Comparison of ENCODE assay signal across 9 mouse cellular contexts in the genomic region with DNA sequence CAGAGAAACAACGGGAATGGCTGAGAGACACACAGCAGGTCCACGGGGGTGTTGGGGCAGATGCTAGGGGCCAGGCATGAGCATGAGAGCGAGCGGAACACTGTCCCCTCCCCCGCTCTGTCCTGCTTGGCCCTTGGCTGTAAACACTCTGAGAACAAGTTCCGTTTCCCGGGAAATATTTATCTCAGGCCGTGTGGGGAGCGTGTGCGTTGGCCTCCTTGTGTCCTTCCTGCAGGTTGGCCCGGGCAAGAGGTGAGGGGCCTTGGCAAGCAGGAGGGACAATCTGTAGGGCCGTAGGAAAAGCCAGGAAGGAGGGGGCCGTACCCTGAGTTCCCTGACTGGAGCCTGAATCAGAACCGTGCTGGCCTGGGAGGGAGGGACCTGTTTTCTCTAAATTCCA. TPM values are rescaled to one million over a fixed set of nuclear protein-coding genes. Genes with fewer than 3 reads are reported as not detected.
A peak's percentile ranks its signal among the peaks of the same experiment; 100 is the strongest.
DNase-seq lines count a peak whose midpoint lies in the region; ATAC-seq and TF ChIP-seq lines count a peak whose summit lies in the region.
"Had no signal": no experiment of that assay in that cellular context is flagged by ENCODE, and none has a peak within 500 bp of the region (broad histone marks: within the 10 kb centered on the region; RNA-seq: fewer than 3 reads in every experiment).

No protein-coding gene starts in this region.

- H3K36me3 ChIP-seq in spleen, adult 2 months (ENCODE audit: control insufficient read depth, insufficient read depth, low read length): no peaks in the 10 kb centered on the region
- no peaks in the 10 kb centered on the region for H3K36me3 ChIP-seq in heart, postnatal 0 days (replicated peaks; ENCODE audit: control insufficient read depth, insufficient read depth, low read length)

- peak; percentile 52 for ATAC-seq in heart, postnatal 0 days (ENCODE audit: insufficient read depth, low read depth)
- no peak for ATAC-seq in activated CD4-positive, CD25-positive, alpha-beta regulatory T cell, adult 4 months
- ATAC-seq: Patski had no signal

- no peak for TF ChIP-seq POLR2A in spleen, adult 2 months (IDR thresholded peaks at IDR 0.05; ENCODE audit: low read depth, low read length)

- TF ChIP-seq CTCF in spleen, adult 2 months (IDR thresholded peaks at IDR 0.05; ENCODE audit: extremely low read depth, insufficient read depth, insufficient read length, insufficient replicate concordance): no peak
- TF ChIP-seq CTCF in heart, postnatal 0 days (IDR thresholded peaks at IDR 0.05; ENCODE audit: low read depth): no peak

- WGBS in spleen, adult 2 months: 63% methylated on average over 14 of the region's 14 CpGs
- WGBS in heart, postnatal 0 days: 20% methylated on average over 14 of the region's 14 CpGs

- no peaks in the 10 kb centered on the region for H3K9me3 ChIP-seq in heart, postnatal 0 days (replicated peaks; ENCODE audit: control insufficient read depth, low read length)

- no peaks in the 10 kb centered on the region for H3K27me3 ChIP-seq in spleen, adult 2 months (ENCODE audit: control insufficient read depth, insufficient read depth, low read length)
- H3K27me3 ChIP-seq in heart, postnatal 0 days (ENCODE audit: control insufficient read depth, insufficient read depth, low read length): no peaks in the 10 kb centered on the region
- H3K27me3 ChIP-seq: Patski had no signal

- H3K27ac ChIP-seq in spleen, adult 2 months (ENCODE audit: insufficient read depth, low read length): peak overlapping the region; percentile 91
- peak overlapping the region; percentile 84 for H3K27ac ChIP-seq in heart, postnatal 0 days (ENCODE audit: low read depth)

- H3K9ac ChIP-seq in heart, postnatal 0 days (replicated peaks; ENCODE audit: low read depth, low read length): no peak overlapping the region; the same call in 1 of the 2 replicates

- H3K4me2 ChIP-seq in heart, postnatal 0 days (ENCODE audit: low read depth, low read length): no peak overlapping the region

- peaks cover 41% of the 10 kb centered on the region for H3K4me1 ChIP-seq in spleen, adult 2 months (ENCODE audit: control insufficient read depth, insufficient read depth, insufficient read length)
- peaks cover 55% of the 10 kb centered on the region for H3K4me1 ChIP-seq in heart, postnatal 0 days (ENCODE audit: control insufficient read depth, insufficient read depth)

- no peak overlapping the region for H3K4me3 ChIP-seq in spleen, adult 2 months (ENCODE audit: extremely low read depth, insufficient read depth, insufficient read length)
- H3K4me3 ChIP-seq in heart, postnatal 0 days (ENCODE audit: low read depth, low read length): no peak overlapping the region

- no peak for DNase-seq in spleen, adult 2 months (ENCODE audit: low read depth in 1 of 2, low spot score in 2 of 2)
- DNase-seq in spleen, postnatal 14 days (ENCODE audit: low spot score in 2 of 2): no peak
- peak; percentile 74 for DNase-seq in heart, postnatal 0 days (ENCODE audit: low spot score)
- peak; percentile 86 for DNase-seq in kidney, postnatal 10 days
- peak; percentile 71 for DNase-seq in lung, postnatal 14 days
- DNase-seq in urinary bladder, postnatal 4 days (ENCODE audit: low spot score in 2 of 2): no peak
- DNase-seq in left cerebral cortex, postnatal 14 days (ENCODE audit: low spot score in 2 of 2): no peak

- TF ChIP-seq EP300 in heart, postnatal 0 days (IDR thresholded peaks at IDR 0.05; ENCODE audit: low read depth): peak; percentile 83

- intact Hi-C loops in left cerebral cortex, postnatal 14 days (cut with DNase I): no loop called here

RNA-seq across cellular contexts. Expression of gene Pde2a, which starts 43.9 kb away (rescaled TPM):
- polyA plus RNA-seq in spleen, adult 2 months (2012; rRNA removed): 42.6 and 48.4 TPM in 2 replicates
- total RNA-seq in heart, postnatal 0 days (2014; rRNA removed; ENCODE audit: low replicate concordance): 4.7 and 35.2 TPM in 2 replicates
- polyA plus RNA-seq in heart, postnatal 0 days (2015; fragmentation: Nextera tagmentation; extraction: Ambion mirVana): 19.3 and 22.1 TPM in 2 replicates
- 10 to 100 TPM; 13.4 to 18.5 TPM for polyA plus RNA-seq in activated CD4-positive, CD25-positive, alpha-beta regulatory T cell, adult 4 months (2017; shearing (Covaris generic))
- total RNA-seq in left cerebral cortex, postnatal 14 days (2021): 100 to 1,000 TPM; 349 to 363 TPM

RNA-seq across cellular contexts. Expression of gene Gm45837, which starts 54.7 kb away (rescaled TPM):
- polyA plus RNA-seq in spleen, adult 2 months (2012; rRNA removed): 1.1 TPM in 1 of 2 replicates, not detected in the other
- 33.8 TPM in 1 of 2 replicates, not detected in the other for total RNA-seq in heart, postnatal 0 days (2014; rRNA removed; ENCODE audit: low replicate concordance)
- polyA plus RNA-seq in heart, postnatal 0 days (2015; fragmentation: Nextera tagmentation; extraction: Ambion mirVana): 2.4 TPM in 1 of 2 replicates, not detected in the other
- 10 to 100 TPM; 15.9 to 22.1 TPM for polyA plus RNA-seq in activated CD4-positive, CD25-positive, alpha-beta regulatory T cell, adult 4 months (2017; shearing (Covaris generic))
- not detected for total RNA-seq in left cerebral cortex, postnatal 14 days (2021)

Comparison
In these comparisons a context has a peak if more than half of its experiments do, and no peak if none do; other contexts are left out.
1. DNase-seq: peak in heart, postnatal 0 days (single experiment), kidney, postnatal 10 days (single experiment) and lung, postnatal 14 days (single experiment); none in spleen, adult 2 months (0 of 2), spleen, postnatal 14 days (0 of 2), urinary bladder, postnatal 4 days (0 of 2) and left cerebral cortex, postnatal 14 days (0 of 2).